Mouse (Mus musculus) intestine, embryonic 14.5 days (tissue): ENCODE measurements at regions not wholly inside any gene's neighbourhood (a gene's known extent, or its start where the extent isn't known, plus 50 kb on each side); places are given as distances from the start of the nearest gene placed in this dataset.

ENCODE experiments used
- ATAC-seq: fragments of 200-750 bp; cut with Nextera tagmentation; replicated peaks from 2 replicates; pipeline ENCODE4 v1.8.0; 2017; ENCODE audit warnings: low read depth, moderate number of reproducible peaks, moderate TSS enrichment, moderate library complexity; ENCODE audit not compliant: low FRiP score, low TSS enrichment
- DNase-seq: peaks from one replicate; pipeline ENCODE4 v3.0.0-alpha.2; 2018; ENCODE audit warnings: low spot score
- H3K27ac ChIP-seq: fragments of 300-500 bp; sonication (generic); 2 replicates; pipeline ENCODE4 v1.5.1; 2014; ENCODE audit warnings: low read depth, mild to moderate bottlenecking, control low read depth
- H3K27me3 ChIP-seq: fragments of 300-500 bp; sonication (generic); replicated peaks from 2 replicates; pipeline ENCODE4 v1.6.1; 2014; ENCODE audit warnings: low read length, control low read depth; ENCODE audit not compliant: control insufficient read depth, insufficient read depth
- H3K36me3 ChIP-seq: fragments of 300-500 bp; sonication (generic); 2 replicates; pipeline ENCODE4 v1.6.1; 2014; ENCODE audit warnings: low read length, control low read depth; ENCODE audit not compliant: control insufficient read depth, insufficient read depth
- H3K4me1 ChIP-seq: fragments of 300-500 bp; sonication (generic); replicated peaks from 2 replicates; pipeline ENCODE4 v1.6.1; 2014; ENCODE audit warnings: low read length, control low read depth, mixed read lengths; ENCODE audit not compliant: control insufficient read depth, insufficient read depth
- H3K4me2 ChIP-seq: fragments of 300-500 bp; sonication (generic); 2 replicates; pipeline ENCODE4 v1.6.1; 2014; ENCODE audit warnings: low read length
- H3K4me3 ChIP-seq: fragments of 300-500 bp; sonication (generic); 2 replicates; pipeline ENCODE4 v1.5.1; 2014; ENCODE audit warnings: low read depth, low read length, control low read depth, mixed read lengths
- H3K9ac ChIP-seq: fragments of 300-500 bp; sonication (generic); 2 replicates; pipeline ENCODE4 v1.6.1; 2014; ENCODE audit warnings: mild to moderate bottlenecking, low read length
- H3K9me3 ChIP-seq: fragments of 300-500 bp; sonication (generic); 2 replicates; pipeline ENCODE4 v1.6.1; 2016; ENCODE audit warnings: low read length, control low read depth; ENCODE audit not compliant: control insufficient read depth
- WGBS: fragments of 180-500 bp; shearing (Covaris S2); extraction: QIAGEN DNeasy Blood & Tissue Kit; methylation state at CpG from one replicate; pipeline ENCODE4 v1.1.7; 2014; 5-methylcytosine and 5-hydroxymethylcytosine counted together

DNA sequence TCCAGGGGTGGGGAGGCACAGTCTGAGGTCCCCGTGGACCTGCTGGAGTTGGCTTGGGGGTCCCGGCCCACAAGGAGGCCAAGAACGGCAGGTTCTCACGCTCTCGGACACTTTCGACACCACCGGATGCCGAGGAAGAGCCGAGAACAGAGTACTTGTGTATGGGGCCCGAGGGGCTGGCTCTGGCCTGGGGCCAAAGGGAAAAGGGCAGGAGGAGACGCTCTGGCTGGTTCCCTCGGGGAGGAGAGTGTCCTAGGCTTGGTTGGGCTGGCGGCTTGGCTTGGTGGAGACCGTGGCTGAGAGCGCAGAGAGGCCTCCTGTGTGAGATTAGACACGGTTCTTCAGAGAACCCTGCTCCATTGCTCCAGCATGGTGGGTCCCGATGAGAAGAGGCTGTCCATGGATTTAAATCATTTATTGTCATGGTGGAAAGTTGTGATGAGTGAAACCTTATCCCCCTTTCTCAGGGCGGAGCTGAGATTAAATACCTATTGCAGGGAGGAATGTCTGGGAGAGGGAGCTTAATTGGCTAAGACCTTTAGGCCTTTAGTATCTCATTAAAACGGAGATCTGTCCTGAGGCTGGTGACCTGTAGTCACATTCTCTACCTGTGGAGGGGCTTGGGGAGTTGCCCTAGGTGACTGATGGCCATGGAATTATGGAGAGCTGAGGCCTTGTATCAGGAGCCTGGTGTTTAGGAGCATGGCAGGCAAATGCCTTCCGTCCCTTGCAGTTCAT, 244.1 kb downstream of the Enc1 start:
- H3K4me3 ChIP-seq = no peak overlapping the region
- H3K4me1 ChIP-seq = peaks cover 11% of the 10 kb centered on the region
- 84% methylated on average over 20 of the region's 20 CpGs for WGBS
- H3K27ac ChIP-seq = no peak overlapping the region
- H3K36me3 ChIP-seq = no peaks in the 10 kb centered on the region
- H3K27me3 ChIP-seq = no peaks in the 10 kb centered on the region
- H3K4me2 ChIP-seq = no peak overlapping the region
- DNase-seq (no peak), ATAC-seq (no peak)
- no peak overlapping the region for H3K9ac ChIP-seq
- no peaks in the 10 kb centered on the region for H3K9me3 ChIP-seq

GRCm38 (mm10) chr13:97483681-97484080, 242.8 kb downstream of the Enc1 start:
- Histone ChIP-seq H3K36me3 (no peaks in the 10 kb centered on the region), H3K9ac (no peak overlapping the region), H3K4me2 (no peak overlapping the region), H3K27me3 (no peaks in the 10 kb centered on the region), H3K9me3 (no peaks in the 10 kb centered on the region), H3K27ac (no peak overlapping the region), H3K4me1 (peaks cover 9% of the 10 kb centered on the region), H3K4me3 (no peak overlapping the region)
- ATAC-seq = no peak
- 80% methylated on average over 8 of the region's 8 CpGs for WGBS
- no peak for DNase-seq

DNA sequence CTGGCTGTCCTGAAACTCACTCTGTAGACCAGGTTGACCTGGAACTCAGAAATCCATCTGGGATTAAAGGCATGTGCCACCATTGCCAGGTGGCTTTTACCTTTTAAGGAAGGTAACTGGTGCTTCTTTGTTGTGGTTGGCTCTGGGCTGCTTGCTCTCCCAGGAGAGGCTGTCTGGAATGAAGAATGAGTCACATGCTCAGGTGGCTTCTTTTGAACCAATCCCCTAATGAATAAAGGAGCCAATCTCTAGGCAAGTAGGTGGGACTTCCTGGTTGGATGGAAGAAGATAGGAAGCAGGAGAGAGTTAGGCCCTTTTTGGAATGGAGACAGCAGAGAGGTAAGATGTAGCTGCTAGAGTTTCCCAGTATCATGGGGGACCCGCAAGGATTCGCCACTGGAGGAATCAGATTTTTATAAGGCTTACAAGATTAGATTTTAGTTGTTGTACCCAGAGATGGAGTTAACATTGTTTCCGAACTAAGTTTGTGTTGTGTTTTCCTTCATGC, 241.6 kb downstream of the Enc1 start:
- H3K9me3 ChIP-seq = no peaks in the 10 kb centered on the region
- no peak for ATAC-seq
- H3K4me3 ChIP-seq = no peak overlapping the region
- no peak overlapping the region for H3K4me2 ChIP-seq
- WGBS = 96% methylated on average over 3 of the region's 3 CpGs
- no peaks in the 10 kb centered on the region; the same call in none of the 2 replicates for H3K4me1 ChIP-seq
- DNase-seq = no peak
- H3K27ac ChIP-seq = no peak overlapping the region
- H3K9ac ChIP-seq = no peak overlapping the region
- no peaks in the 10 kb centered on the region for H3K27me3 ChIP-seq
- no peaks in the 10 kb centered on the region for H3K36me3 ChIP-seq

- WGBS = 93% methylated on average over 2 of the region's 2 CpGs
- no peak overlapping the region for H3K27ac ChIP-seq
- DNase-seq (no peak), ATAC-seq (no peak)
- no peaks in the 10 kb centered on the region for H3K36me3 ChIP-seq
- H3K9ac ChIP-seq = no peak overlapping the region
- no peaks in the 10 kb centered on the region for H3K27me3 ChIP-seq
- no peak overlapping the region for H3K4me2 ChIP-seq
- no peak overlapping the region for H3K4me3 ChIP-seq
- H3K9me3 ChIP-seq = no peaks in the 10 kb centered on the region
- H3K4me1 ChIP-seq = no peaks in the 10 kb centered on the region; the same call in 1 of the 2 replicates
Observed at GRCm38 (mm10) chr13:97481259-97481658, 240.4 kb downstream of the Enc1 start.

DNA sequence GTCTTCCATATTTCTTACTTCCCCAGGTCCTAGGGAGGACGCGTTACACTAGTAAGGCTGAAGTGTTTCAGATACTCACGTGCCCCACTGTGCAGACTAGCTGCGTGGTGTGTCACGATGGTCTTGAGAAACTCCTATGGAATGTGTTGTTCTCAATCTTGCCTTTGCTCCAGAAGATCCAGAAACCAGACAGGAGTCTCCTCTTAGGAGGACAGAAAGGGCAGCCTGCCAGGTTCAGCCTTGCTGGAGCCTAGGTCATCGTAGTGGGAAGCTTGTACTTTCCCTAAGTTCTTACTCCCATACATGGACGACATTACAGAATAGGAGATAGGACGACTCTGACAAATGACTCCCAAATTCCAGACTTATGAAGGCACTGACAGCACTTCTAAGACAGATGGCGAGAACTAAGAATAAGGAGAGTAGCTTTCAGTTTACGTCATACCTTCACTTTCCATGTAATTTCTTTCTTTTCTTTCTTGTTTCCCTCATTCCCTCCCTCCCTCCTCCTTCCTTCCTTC, 238.2 kb downstream of the Enc1 start:
- 86% methylated on average over 10 of the region's 10 CpGs for WGBS
- no peaks in the 10 kb centered on the region for H3K27me3 ChIP-seq
- H3K27ac ChIP-seq = no peak overlapping the region
- ATAC-seq (no peak), DNase-seq (no peak)
- H3K4me3 ChIP-seq = no peak overlapping the region
- no peaks in the 10 kb centered on the region for H3K36me3 ChIP-seq
- no peak overlapping the region for H3K4me2 ChIP-seq
- no peaks in the 10 kb centered on the region for H3K4me1 ChIP-seq
- H3K9ac ChIP-seq = no peak overlapping the region
- no peaks in the 10 kb centered on the region for H3K9me3 ChIP-seq

DNA sequence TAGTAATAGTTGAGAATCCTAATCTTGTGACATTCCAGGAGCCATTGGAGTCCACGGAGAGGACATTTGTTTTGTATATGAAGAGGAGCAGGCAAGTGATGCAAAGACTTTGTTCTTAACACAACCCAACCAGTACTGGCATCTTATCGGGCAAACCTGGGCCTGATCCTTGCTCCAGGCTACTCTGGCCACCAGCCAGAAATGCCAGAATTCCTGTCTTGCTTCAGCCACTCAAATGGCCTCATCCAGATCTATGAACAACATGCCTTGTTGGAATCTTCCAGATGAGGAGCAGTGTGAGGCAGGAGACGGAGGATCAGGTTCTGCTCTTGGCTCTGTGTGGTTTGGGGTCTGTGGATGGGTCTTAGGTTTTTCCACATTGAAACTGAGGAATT, 233.1 kb downstream of the Enc1 start:
- ATAC-seq (no peak), DNase-seq (no peak)
- H3K9ac ChIP-seq = no peak overlapping the region
- no peaks in the 10 kb centered on the region for H3K4me1 ChIP-seq
- no peaks in the 10 kb centered on the region for H3K36me3 ChIP-seq
- no peak overlapping the region for H3K27ac ChIP-seq
- no peaks in the 10 kb centered on the region for H3K27me3 ChIP-seq
- H3K9me3 ChIP-seq = no peaks in the 10 kb centered on the region
- no peak overlapping the region for H3K4me3 ChIP-seq
- 86% methylated on average over 3 of the region's 3 CpGs for WGBS
- no peak overlapping the region for H3K4me2 ChIP-seq

DNA sequence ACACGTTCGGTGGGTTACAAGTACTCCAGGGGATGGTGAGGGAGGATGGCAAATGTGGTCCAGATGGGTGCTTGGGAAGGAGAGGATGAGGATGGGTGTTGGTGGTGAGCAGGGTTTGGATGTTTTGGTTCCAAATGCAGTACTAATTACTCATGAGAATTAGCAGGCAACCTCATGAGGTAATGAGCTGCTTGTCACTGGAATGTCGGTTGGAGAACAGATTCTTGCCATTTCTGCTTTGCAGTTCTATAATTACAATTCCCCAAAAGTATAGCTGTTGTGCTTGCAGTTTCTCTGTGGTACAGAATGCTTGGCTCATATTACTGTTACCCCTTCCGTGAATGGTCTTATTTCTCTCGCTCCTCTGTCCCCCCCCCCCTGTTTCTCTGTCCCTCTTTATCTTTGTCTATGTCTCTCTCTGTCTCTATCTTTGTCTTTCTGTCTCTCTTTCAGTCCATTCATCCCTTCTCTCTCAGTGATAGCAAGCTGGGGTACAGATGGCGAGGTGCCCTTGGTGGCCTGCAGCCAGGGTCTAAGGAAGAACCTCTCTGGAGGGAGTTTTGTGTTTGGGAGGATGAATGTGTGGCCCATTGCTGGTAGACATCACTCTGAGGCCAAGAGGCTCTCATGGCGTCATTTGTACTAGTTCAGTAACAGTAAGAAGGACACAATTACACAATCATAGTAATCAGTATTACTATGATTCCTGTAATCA, 232.5 kb downstream of the Enc1 start:
- 89% methylated on average over 7 of the region's 7 CpGs for WGBS
- no peaks in the 10 kb centered on the region for H3K9me3 ChIP-seq
- H3K4me3 ChIP-seq = no peak overlapping the region
- DNase-seq = no peak
- no peaks in the 10 kb centered on the region for H3K4me1 ChIP-seq
- ATAC-seq = no peak
- H3K36me3 ChIP-seq = no peaks in the 10 kb centered on the region
- H3K9ac ChIP-seq = no peak overlapping the region
- no peaks in the 10 kb centered on the region for H3K27me3 ChIP-seq
- no peak overlapping the region for H3K27ac ChIP-seq
- H3K4me2 ChIP-seq = no peak overlapping the region

GRCm38 (mm10) chr13:97469999-97470398, 229.1 kb downstream of the Enc1 start:
- Histone ChIP-seq H3K27ac (no peak overlapping the region), H3K4me3 (no peak overlapping the region), H3K27me3 (no peaks in the 10 kb centered on the region), H3K9ac (no peak overlapping the region), H3K4me1 (no peaks in the 10 kb centered on the region), H3K36me3 (no peaks in the 10 kb centered on the region), H3K9me3 (no peaks in the 10 kb centered on the region), H3K4me2 (no peak overlapping the region)
- DNase-seq (no peak), ATAC-seq (no peak)
- WGBS = 47% methylated on average over 10 of the region's 10 CpGs
